Mouse (Mus musculus): ENCODE results near the gene Tasp1. TPM values are rescaled to one million over a fixed set of nuclear protein-coding genes. Genes with fewer than 3 reads are reported as not detected.

The Tasp1 gene
- total and polyA plus RNA-seq, 2 experiments from 2014 or later = 16.2 to 21.6 TPM

DNA sequence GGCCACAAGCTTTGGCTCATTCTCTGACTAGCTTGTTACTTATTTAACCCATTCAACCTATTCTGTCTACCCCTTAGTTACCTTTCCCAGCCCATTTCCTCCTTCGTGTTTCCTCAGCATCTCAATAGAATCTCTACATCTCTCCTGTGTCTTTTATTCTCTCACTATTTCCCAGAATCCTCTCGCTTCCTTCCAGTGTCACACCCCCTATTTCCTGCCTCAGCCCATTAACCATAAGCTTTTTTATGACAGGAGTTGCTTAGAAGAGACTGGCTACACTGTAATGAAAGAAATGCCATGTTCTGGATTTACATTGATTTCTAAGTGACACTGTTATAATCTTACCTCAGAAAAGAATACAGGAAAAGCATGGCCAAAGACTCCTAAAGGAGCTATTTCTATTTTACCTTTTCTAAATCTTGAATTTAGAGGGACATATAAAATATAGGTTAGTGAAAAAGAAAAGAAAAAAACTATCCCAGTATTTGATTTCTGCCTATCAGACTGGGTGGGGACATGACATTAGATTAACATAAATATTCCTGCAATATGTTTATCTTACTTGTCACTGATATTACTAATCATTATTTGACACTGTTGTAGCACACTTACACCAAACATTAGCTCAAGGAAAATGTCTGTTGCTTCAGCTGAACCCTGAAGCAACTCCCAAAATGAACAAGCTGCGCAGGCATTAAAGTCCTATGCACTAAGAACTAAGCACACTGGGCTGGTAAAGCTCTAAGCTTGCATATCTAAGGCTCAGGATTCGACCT, 6.3 kb downstream of the Tasp1 start:
- Histone ChIP-seq H3K9me3 (ENCODE audit: low read length) (no peaks in the 10 kb centered on the region), H3K4me2 (ENCODE audit: low read depth, low read length) (no peak overlapping the region), H3K27me3 (ENCODE audit: insufficient read depth, low read length) (no peaks in the 10 kb centered on the region), H3K27ac (no peak overlapping the region), H3K36me3 (ENCODE audit: insufficient read depth, low read length) (peaks cover 4% of the 10 kb centered on the region; the same call in 1 of the 2 replicates), H3K4me3 (ENCODE audit: low read length) (no peak overlapping the region), H3K9ac (replicated peaks; ENCODE audit: low read length) (no peak overlapping the region), H3K4me1 (ENCODE audit: insufficient read depth, low read length) (no peaks in the 10 kb centered on the region)
- DNase-seq (ENCODE audit: low spot score) (no peak), ATAC-seq (no peak)
- no peak for TF ChIP-seq CTCF (IDR thresholded peaks at IDR 0.05; ENCODE audit: low read depth)
- 92% methylated on average over 4 of the region's 4 CpGs for WGBS

DNA sequence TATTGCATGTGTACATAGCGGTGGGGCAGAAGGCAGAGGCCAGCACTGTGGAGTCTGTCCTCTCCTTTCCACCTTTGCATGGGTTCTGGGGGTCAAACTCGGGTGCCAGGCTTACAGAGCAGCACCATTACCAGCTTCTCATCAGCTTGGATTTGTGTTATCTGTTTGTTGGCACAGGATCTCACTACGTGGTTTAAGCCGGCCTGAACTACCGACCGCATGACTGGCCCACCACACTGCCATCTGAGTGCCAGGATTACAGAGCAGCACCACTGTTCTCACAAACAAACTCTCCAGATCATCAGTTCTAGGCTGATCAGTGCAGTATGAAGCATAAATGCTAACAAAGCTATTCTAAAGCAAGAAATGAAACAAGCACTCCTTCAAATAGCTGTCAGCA, 8.5 kb downstream of the Tasp1 start:
- no peaks in the 10 kb centered on the region for H3K9me3 ChIP-seq (ENCODE audit: low read length)
- peaks cover 11% of the 10 kb centered on the region for H3K36me3 ChIP-seq (ENCODE audit: insufficient read depth, low read length)
- ATAC-seq (no peak), DNase-seq (ENCODE audit: low spot score) (no peak)
- no peak overlapping the region for H3K4me3 ChIP-seq (ENCODE audit: low read length)
- 84% methylated on average over 6 of the region's 6 CpGs for WGBS
- H3K27ac ChIP-seq = no peak overlapping the region
- TF ChIP-seq CTCF (IDR thresholded peaks at IDR 0.05; ENCODE audit: low read depth) = no peak
- no peak overlapping the region for H3K9ac ChIP-seq (replicated peaks; ENCODE audit: low read length)
- H3K4me1 ChIP-seq (ENCODE audit: insufficient read depth, low read length) = no peaks in the 10 kb centered on the region
- no peak overlapping the region for H3K4me2 ChIP-seq (ENCODE audit: low read depth, low read length)
- H3K27me3 ChIP-seq (ENCODE audit: insufficient read depth, low read length) = no peaks in the 10 kb centered on the region

DNA sequence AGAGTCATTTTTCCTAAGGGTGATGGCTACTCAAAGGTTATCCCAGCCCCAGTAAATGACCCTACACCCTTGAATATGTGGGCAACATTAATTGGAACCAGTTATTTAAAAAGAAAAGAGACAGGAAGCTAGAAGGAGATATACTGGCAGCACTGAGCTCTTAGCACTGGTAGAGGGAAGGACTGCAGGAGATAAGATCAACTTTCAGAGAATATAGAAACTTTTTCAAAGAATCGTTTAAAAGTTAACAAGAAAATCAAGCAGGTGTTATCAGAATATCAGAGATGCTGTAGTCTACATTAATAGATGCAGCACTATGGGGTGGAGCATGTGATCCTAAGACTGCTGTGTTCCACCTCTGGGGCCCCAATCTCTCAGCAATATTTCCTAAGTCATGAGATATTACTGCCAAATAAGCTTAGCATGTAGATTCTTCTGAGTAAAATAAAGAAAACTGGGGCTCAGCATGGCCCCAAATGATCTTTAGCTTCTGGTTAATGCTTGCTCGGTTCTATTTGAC, 14.9 kb downstream of the Tasp1 start:
- H3K9me3 ChIP-seq (ENCODE audit: low read length) = no peaks in the 10 kb centered on the region
- H3K9ac ChIP-seq (replicated peaks; ENCODE audit: low read length) = no peak overlapping the region
- ATAC-seq (no peak), DNase-seq (ENCODE audit: low spot score) (no peak)
- H3K36me3 ChIP-seq (ENCODE audit: insufficient read depth, low read length) = peaks cover 43% of the 10 kb centered on the region
- 83% methylated on average over 2 of the region's 2 CpGs for WGBS
- no peak for TF ChIP-seq CTCF (IDR thresholded peaks at IDR 0.05; ENCODE audit: low read depth)
- no peak overlapping the region for H3K4me2 ChIP-seq (ENCODE audit: low read depth, low read length)
- H3K27ac ChIP-seq = no peak overlapping the region
- H3K4me3 ChIP-seq (ENCODE audit: low read length) = no peak overlapping the region
- H3K4me1 ChIP-seq (ENCODE audit: insufficient read depth, low read length) = no peaks in the 10 kb centered on the region
- no peaks in the 10 kb centered on the region for H3K27me3 ChIP-seq (ENCODE audit: insufficient read depth, low read length)

DNA sequence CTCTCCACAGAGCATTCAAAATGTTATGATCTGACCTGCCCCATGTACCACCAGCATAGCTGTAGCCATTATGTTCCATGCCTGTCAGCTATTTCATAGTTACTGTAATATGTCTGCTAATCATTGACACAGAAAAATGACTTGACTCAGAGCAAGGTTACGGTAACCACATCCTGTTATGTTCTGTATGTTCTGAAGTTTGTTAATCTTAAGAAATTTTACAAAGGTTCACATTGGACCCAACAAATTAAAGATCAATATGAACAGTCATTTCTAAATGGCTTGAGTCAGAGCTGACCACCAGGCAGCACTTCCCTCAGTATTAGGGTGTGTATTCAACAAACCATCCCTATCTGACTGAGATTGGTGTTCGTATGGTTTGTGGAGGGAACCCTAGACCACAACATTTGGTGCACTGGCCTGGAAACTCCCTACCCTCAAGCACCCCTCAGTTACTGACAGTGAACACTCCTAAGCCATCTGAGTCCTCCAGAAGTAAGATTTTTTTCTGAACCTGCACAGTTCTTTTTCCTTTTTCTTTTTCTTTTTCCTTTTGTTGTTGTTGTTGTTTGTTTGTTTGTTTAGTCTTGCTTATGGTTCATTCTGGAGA, 24.0 kb downstream of the Tasp1 start:
- Histone ChIP-seq H3K4me2 (ENCODE audit: low read depth, low read length) (no peak overlapping the region), H3K9me3 (ENCODE audit: low read length) (no peaks in the 10 kb centered on the region), H3K9ac (replicated peaks; ENCODE audit: low read length) (no peak overlapping the region), H3K27me3 (ENCODE audit: insufficient read depth, low read length) (no peaks in the 10 kb centered on the region), H3K36me3 (ENCODE audit: insufficient read depth, low read length) (peaks cover 4% of the 10 kb centered on the region; the same call in 1 of the 2 replicates), H3K4me1 (ENCODE audit: insufficient read depth, low read length) (no peaks in the 10 kb centered on the region), H3K4me3 (ENCODE audit: low read length) (no peak overlapping the region), H3K27ac (no peak overlapping the region)
- WGBS = 88% methylated on average over 2 of the region's 2 CpGs
- no peak for ATAC-seq
- no peak for DNase-seq (ENCODE audit: low spot score)
- TF ChIP-seq CTCF (IDR thresholded peaks at IDR 0.05; ENCODE audit: low read depth) = no peak

DNA sequence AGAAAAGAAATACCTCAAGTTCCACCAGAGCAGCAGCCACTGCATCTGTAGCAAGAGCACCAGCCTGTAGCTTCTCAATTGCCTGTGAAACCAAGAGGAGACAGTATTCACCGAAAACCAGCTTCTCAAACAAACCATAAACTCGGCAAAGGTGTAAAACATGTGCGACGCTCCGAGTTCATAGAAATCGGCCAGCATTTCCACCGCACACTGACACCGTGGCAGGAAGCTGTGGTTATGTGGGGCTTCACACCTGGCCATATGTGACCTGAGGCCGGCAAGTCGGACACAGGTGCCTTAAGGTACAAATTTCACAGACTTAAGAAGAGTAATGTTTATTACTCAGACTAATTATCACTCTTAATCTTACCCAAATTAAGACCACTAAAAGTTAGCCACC, 24.5 kb downstream of the Tasp1 start:
- Histone ChIP-seq H3K27me3 (ENCODE audit: insufficient read depth, low read length) (no peaks in the 10 kb centered on the region), H3K36me3 (ENCODE audit: insufficient read depth, low read length) (no peaks in the 10 kb centered on the region; the same call in 1 of the 2 replicates), H3K4me1 (ENCODE audit: insufficient read depth, low read length) (no peaks in the 10 kb centered on the region), H3K4me2 (ENCODE audit: low read depth, low read length) (no peak overlapping the region), H3K9me3 (ENCODE audit: low read length) (no peaks in the 10 kb centered on the region), H3K9ac (replicated peaks; ENCODE audit: low read length) (no peak overlapping the region), H3K27ac (no peak overlapping the region), H3K4me3 (ENCODE audit: low read length) (no peak overlapping the region)
- no peak for ATAC-seq
- TF ChIP-seq CTCF (IDR thresholded peaks at IDR 0.05; ENCODE audit: low read depth) = no peak
- 97% methylated on average over 10 of the region's 10 CpGs for WGBS
- DNase-seq (ENCODE audit: low spot score) = no peak

DNA sequence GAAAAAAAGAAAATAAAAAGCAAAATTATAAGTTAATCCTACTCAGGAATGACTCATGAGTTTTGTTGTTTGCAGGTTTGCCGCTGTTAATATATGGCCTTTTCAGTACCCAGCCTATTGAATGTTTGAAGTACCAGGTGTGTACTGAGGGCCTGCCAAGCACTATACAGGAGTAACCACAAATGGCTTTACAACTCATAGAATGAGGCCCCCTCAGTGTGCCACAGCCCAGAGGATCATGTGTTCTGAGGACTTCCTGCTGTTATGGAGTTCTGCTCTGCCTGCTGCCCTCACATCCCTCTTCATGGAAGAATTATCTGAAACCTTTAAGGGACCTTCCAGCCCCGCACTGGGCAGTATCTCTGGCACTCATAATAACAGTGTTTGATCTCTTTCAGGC, 29.1 kb downstream of the Tasp1 start:
- Histone ChIP-seq H3K4me2 (ENCODE audit: low read depth, low read length) (no peak overlapping the region), H3K27ac (no peak overlapping the region)

DNA sequence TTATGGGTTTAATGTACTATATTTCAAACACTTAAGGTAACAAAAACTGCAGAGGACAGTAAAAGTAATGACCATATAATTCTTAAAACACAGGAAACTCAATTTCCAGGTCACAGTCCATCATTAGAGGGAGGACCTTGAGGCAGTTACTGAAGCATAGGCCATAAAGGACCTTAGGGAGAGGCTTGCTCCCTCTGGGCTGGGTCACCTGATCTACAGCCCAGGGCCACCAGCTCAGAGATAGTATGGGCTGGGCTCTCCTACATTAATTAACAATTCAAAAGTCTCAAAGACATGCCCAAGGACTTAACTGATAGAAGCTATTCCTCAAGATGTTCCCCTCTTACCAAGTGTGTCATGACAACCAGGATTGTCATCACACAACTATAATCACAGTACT, 29.8 kb downstream of the Tasp1 start:
- Histone ChIP-seq H3K27ac (no peak overlapping the region), H3K36me3 (ENCODE audit: insufficient read depth, low read length) (no peaks in the 10 kb centered on the region; the same call in 1 of the 2 replicates), H3K4me3 (ENCODE audit: low read length) (no peak overlapping the region), H3K4me1 (ENCODE audit: insufficient read depth, low read length) (no peaks in the 10 kb centered on the region), H3K9me3 (ENCODE audit: low read length) (no peaks in the 10 kb centered on the region), H3K27me3 (ENCODE audit: insufficient read depth, low read length) (no peaks in the 10 kb centered on the region), H3K9ac (replicated peaks; ENCODE audit: low read length) (no peak overlapping the region), H3K4me2 (ENCODE audit: low read depth, low read length) (no peak overlapping the region)
- ATAC-seq (no peak), DNase-seq (ENCODE audit: low spot score) (no peak)
- no peak for TF ChIP-seq CTCF (IDR thresholded peaks at IDR 0.05; ENCODE audit: low read depth)

More for the DNA sequence above, 29.1 kb downstream of the Tasp1 start:
- WGBS = 95% methylated on average over 2 of the region's 2 CpGs
- no peaks in the 10 kb centered on the region for H3K9me3 ChIP-seq (ENCODE audit: low read length)
- no peaks in the 10 kb centered on the region for H3K27me3 ChIP-seq (ENCODE audit: insufficient read depth, low read length)
- no peak for TF ChIP-seq CTCF (IDR thresholded peaks at IDR 0.05; ENCODE audit: low read depth)
- no peaks in the 10 kb centered on the region; the same call in 1 of the 2 replicates for H3K36me3 ChIP-seq (ENCODE audit: insufficient read depth, low read length)
- no peak overlapping the region for H3K9ac ChIP-seq (replicated peaks; ENCODE audit: low read length)
- H3K4me3 ChIP-seq (ENCODE audit: low read length) = no peak overlapping the region
- ATAC-seq (no peak), DNase-seq (ENCODE audit: low spot score) (no peak)
- H3K4me1 ChIP-seq (ENCODE audit: insufficient read depth, low read length) = no peaks in the 10 kb centered on the region
